Mouse (Mus musculus) intestine, embryonic 16.5 days (tissue): ENCODE measurements around the gene Ldlrad2. TPM values are rescaled to one million over a fixed set of nuclear protein-coding genes. Genes with fewer than 3 reads are reported as not detected.

ENCODE experiments used
- ATAC-seq: fragments of 200-750 bp; cut with Nextera tagmentation; 2 replicates; pipeline ENCODE4 v1.8.0; 2017; ENCODE audit warnings: moderate TSS enrichment, moderate library complexity
- H3K27ac ChIP-seq: fragments of 300-500 bp; sonication (generic); 2 replicates; pipeline ENCODE4 v1.5.1; 2014; ENCODE audit warnings: mild to moderate bottlenecking, low read length
- H3K27me3 ChIP-seq: fragments of 300-500 bp; sonication (generic); replicated peaks from 2 replicates; pipeline ENCODE4 v1.6.1; 2014; ENCODE audit warnings: low read length, control low read depth, mixed read lengths; ENCODE audit not compliant: control insufficient read depth, insufficient read depth
- H3K36me3 ChIP-seq: fragments of 300-500 bp; sonication (generic); 2 replicates; pipeline ENCODE4 v1.6.1; 2014; ENCODE audit warnings: low read length, control low read depth; ENCODE audit not compliant: control insufficient read depth, insufficient read depth
- H3K4me1 ChIP-seq: fragments of 300-500 bp; sonication (generic); 2 replicates; pipeline ENCODE4 v1.6.1; 2014; ENCODE audit warnings: low read length, control low read depth, mixed read lengths; ENCODE audit not compliant: control insufficient read depth, insufficient read depth
- H3K4me2 ChIP-seq: fragments of 300-500 bp; sonication (generic); 2 replicates; pipeline ENCODE4 v1.6.1; 2014; ENCODE audit warnings: low read depth, low read length, control low read depth
- H3K4me3 ChIP-seq: fragments of 300-500 bp; sonication (generic); 2 replicates; pipeline ENCODE4 v1.5.1; 2014; ENCODE audit warnings: mild to moderate bottlenecking, low read length
- H3K9ac ChIP-seq: fragments of 300-500 bp; sonication (generic); 2 replicates; pipeline ENCODE4 v1.6.1; 2014; ENCODE audit warnings: low read depth, low read length
- H3K9me3 ChIP-seq: fragments of 300-500 bp; sonication (generic); 2 replicates; pipeline ENCODE4 v1.6.1; 2016; ENCODE audit warnings: low read length, control low read depth; ENCODE audit not compliant: control insufficient read depth
- WGBS: fragments of 180-500 bp; shearing (Covaris S2); extraction: QIAGEN DNeasy Blood & Tissue Kit; methylation state at CpG from one replicate; pipeline ENCODE4 v1.1.7; 2014; 5-methylcytosine and 5-hydroxymethylcytosine counted together
- polyA plus RNA-seq: library from polyadenylated mRNA; unstranded; fragments of >200 nt; fragmentation: Nextera tagmentation; extraction: Ambion mirVana; gene quantifications from 2 replicates; pipeline ENCODE4 v1.2.1, GENCODE M21; 2015

The Ldlrad2 gene
- polyA plus RNA-seq, 1 experiment from 2014 or later = not detected

GRCm38 (mm10) chr4:137577486-137577885 is 3.1 kb upstream of the Ldlrad2 start:
- no peaks in the 10 kb centered on the region for H3K36me3 ChIP-seq
- H3K27ac ChIP-seq = no peak overlapping the region
- WGBS = 92% methylated on average over 12 of the region's 12 CpGs
- no peak overlapping the region for H3K4me3 ChIP-seq
- H3K4me1 ChIP-seq = peaks cover 5% of the 10 kb centered on the region; the same call in 1 of the 2 replicates
- no peaks in the 10 kb centered on the region for H3K27me3 ChIP-seq
- no peaks in the 10 kb centered on the region for H3K9me3 ChIP-seq
- no peak overlapping the region for H3K9ac ChIP-seq
- no peak for ATAC-seq
- no peak overlapping the region for H3K4me2 ChIP-seq

- H3K9ac ChIP-seq = no peak overlapping the region
- no peaks in the 10 kb centered on the region for H3K4me1 ChIP-seq
- H3K4me2 ChIP-seq = no peak overlapping the region
- no peak for ATAC-seq
- H3K4me3 ChIP-seq = no peak overlapping the region
- no peaks in the 10 kb centered on the region for H3K9me3 ChIP-seq
- H3K27ac ChIP-seq = no peak overlapping the region
- WGBS = 82% methylated on average over 9 of the region's 9 CpGs
- H3K36me3 ChIP-seq = peaks cover 5% of the 10 kb centered on the region; the same call in 1 of the 2 replicates
- H3K27me3 ChIP-seq = no peaks in the 10 kb centered on the region
Measured at GRCm38 (mm10) chr4:137569873-137570272, 4.5 kb downstream of the Ldlrad2 start.

GRCm38 (mm10) chr4:137556673-137557210 is 17.6 kb downstream of the Ldlrad2 start:
- H3K4me3 ChIP-seq = no peak overlapping the region
- H3K27me3 ChIP-seq = no peaks in the 10 kb centered on the region
- H3K9me3 ChIP-seq = no peaks in the 10 kb centered on the region
- WGBS = 80% methylated on average over 16 of the region's 16 CpGs
- H3K27ac ChIP-seq = no peak overlapping the region
- no peak overlapping the region for H3K4me2 ChIP-seq
- ATAC-seq = no peak
- H3K9ac ChIP-seq = no peak overlapping the region
- H3K4me1 ChIP-seq = no peaks in the 10 kb centered on the region
- H3K36me3 ChIP-seq = peaks cover 28% of the 10 kb centered on the region

GRCm38 (mm10) chr4:137553466-137553865 is 20.9 kb downstream of the Ldlrad2 start:
- no peak overlapping the region for H3K9ac ChIP-seq
- H3K36me3 ChIP-seq = peaks cover 34% of the 10 kb centered on the region
- H3K4me2 ChIP-seq = no peak overlapping the region
- ATAC-seq = no peak
- no peak overlapping the region for H3K27ac ChIP-seq
- no peaks in the 10 kb centered on the region for H3K4me1 ChIP-seq
- WGBS = 92% methylated on average over 17 of the region's 17 CpGs
- no peaks in the 10 kb centered on the region for H3K9me3 ChIP-seq
- no peak overlapping the region for H3K4me3 ChIP-seq
- H3K27me3 ChIP-seq = no peaks in the 10 kb centered on the region

- WGBS = 83% methylated on average over 5 of the region's 5 CpGs
- H3K9me3 ChIP-seq = no peaks in the 10 kb centered on the region
Measured at GRCm38 (mm10) chr4:137546003-137546525, 28.3 kb downstream of the Ldlrad2 start.

GRCm38 (mm10) chr4:137545568-137545967 is 28.8 kb downstream of the Ldlrad2 start:
- Histone ChIP-seq H3K4me3 (no peak overlapping the region), H3K36me3 (peaks cover 13% of the 10 kb centered on the region), H3K27ac (no peak overlapping the region), H3K27me3 (no peaks in the 10 kb centered on the region), H3K9me3 (no peaks in the 10 kb centered on the region), H3K4me1 (0 out of 2 replicates have a peak, but pooled peaks cover 3% of the 10 kb centered on the region), H3K4me2 (no peak overlapping the region), H3K9ac (no peak overlapping the region)
- 94% methylated on average over 9 of the region's 9 CpGs for WGBS
- no peak for ATAC-seq

More at GRCm38 (mm10) chr4:137546003-137546525, 28.3 kb downstream of the Ldlrad2 start:
- no peak overlapping the region for H3K4me3 ChIP-seq
- no peaks in the 10 kb centered on the region for H3K27me3 ChIP-seq
- H3K4me2 ChIP-seq = no peak overlapping the region
- no peak overlapping the region for H3K9ac ChIP-seq
- no peak for ATAC-seq
- no peak overlapping the region for H3K27ac ChIP-seq
- peaks cover 13% of the 10 kb centered on the region for H3K36me3 ChIP-seq
- 0 out of 2 replicates have a peak, but pooled peaks cover 3% of the 10 kb centered on the region for H3K4me1 ChIP-seq

GRCm38 (mm10) chr4:137542968-137543367 is 31.4 kb downstream of the Ldlrad2 start:
- no peak overlapping the region for H3K9ac ChIP-seq
- ATAC-seq = peak; percentile 83
- H3K36me3 ChIP-seq = peaks cover 11% of the 10 kb centered on the region
- no peak overlapping the region for H3K27ac ChIP-seq
- 0 out of 2 replicates have a peak, but pooled peaks cover 3% of the 10 kb centered on the region for H3K4me1 ChIP-seq
- H3K27me3 ChIP-seq = no peaks in the 10 kb centered on the region
- WGBS = 74% methylated on average over 10 of the region's 10 CpGs
- no peak overlapping the region for H3K4me2 ChIP-seq
- H3K4me3 ChIP-seq = no peak overlapping the region
- no peaks in the 10 kb centered on the region for H3K9me3 ChIP-seq

- no peak for ATAC-seq
- Histone ChIP-seq H3K36me3 (peaks cover 12% of the 10 kb centered on the region), H3K4me2 (no peak overlapping the region), H3K4me1 (0 out of 2 replicates have a peak, but pooled peaks cover 3% of the 10 kb centered on the region), H3K27me3 (no peaks in the 10 kb centered on the region), H3K9ac (no peak overlapping the region), H3K9me3 (no peaks in the 10 kb centered on the region), H3K27ac (no peak overlapping the region), H3K4me3 (no peak overlapping the region)
- WGBS = 71% methylated on average over 14 of the region's 14 CpGs
Measured at GRCm38 (mm10) chr4:137540356-137540755, 34.0 kb downstream of the Ldlrad2 start.

- Histone ChIP-seq H3K4me2 (no peak overlapping the region), H3K27ac (no peak overlapping the region), H3K27me3 (no peaks in the 10 kb centered on the region), H3K9ac (no peak overlapping the region), H3K9me3 (no peaks in the 10 kb centered on the region), H3K4me3 (no peak overlapping the region), H3K4me1 (0 out of 2 replicates have a peak, but pooled peaks cover 7% of the 10 kb centered on the region), H3K36me3 (0 out of 2 replicates have a peak, but pooled peaks cover 3% of the 10 kb centered on the region)
- WGBS = 81% methylated on average over 6 of the region's 6 CpGs
- no peak for ATAC-seq
Measured at GRCm38 (mm10) chr4:137527872-137528271, 46.5 kb downstream of the Ldlrad2 start.
